Mouse (Mus musculus) intestine, embryonic 15.5 days (tissue): ENCODE results near the gene Acad12. TPM values are rescaled to one million over a fixed set of nuclear protein-coding genes. Genes with fewer than 3 reads are reported as not detected.
"Not testable (repeated sequence)": the region's sequence is repeated elsewhere in the genome, so short reads cannot be mapped to it uniquely, and the experiment has no call there.

Source experiments
- ATAC-seq: fragments of 200-750 bp; cut with Nextera tagmentation; 2 replicates; pipeline ENCODE4 v1.8.0; 2017; ENCODE audit warnings: moderate TSS enrichment, moderate library complexity
- H3K27ac ChIP-seq: fragments of 300-500 bp; sonication (generic); 2 replicates; pipeline ENCODE4 v1.5.1; 2015; ENCODE audit warnings: mild to moderate bottlenecking, inconsistent platforms
- H3K27me3 ChIP-seq: fragments of 300-500 bp; sonication (generic); replicated peaks from 2 replicates; pipeline ENCODE4 v1.6.1; 2015; ENCODE audit warnings: inconsistent platforms
- H3K36me3 ChIP-seq: fragments of 300-500 bp; sonication (generic); 2 replicates; pipeline ENCODE4 v1.6.1; 2015; ENCODE audit warnings: inconsistent platforms
- H3K4me1 ChIP-seq: fragments of 300-500 bp; sonication (generic); replicated peaks from 2 replicates; pipeline ENCODE4 v1.6.1; 2015; ENCODE audit warnings: inconsistent platforms
- H3K4me2 ChIP-seq: fragments of 300-500 bp; sonication (generic); replicated peaks from 2 replicates; pipeline ENCODE4 v1.6.1; 2015; ENCODE audit warnings: mild to moderate bottlenecking, inconsistent platforms
- H3K4me3 ChIP-seq: fragments of 300-500 bp; sonication (generic); replicated peaks from 2 replicates; pipeline ENCODE4 v1.5.1; 2015; ENCODE audit warnings: inconsistent platforms
- H3K9ac ChIP-seq: fragments of 300-500 bp; sonication (generic); 2 replicates; pipeline ENCODE4 v1.6.1; 2015; ENCODE audit warnings: inconsistent platforms
- H3K9me3 ChIP-seq: fragments of 300-500 bp; sonication (generic); 2 replicates; pipeline ENCODE4 v1.6.1; 2016; ENCODE audit warnings: inconsistent platforms
- WGBS: fragments of 180-500 bp; shearing (Covaris S2); methylation state at CpG from one replicate; pipeline ENCODE4 v1.1.7; 2015; 5-methylcytosine and 5-hydroxymethylcytosine counted together
- polyA plus RNA-seq: library from polyadenylated mRNA; unstranded; fragments of >200 nt; fragmentation: Nextera tagmentation; extraction: Ambion mirVana; gene quantifications from 2 replicates; pipeline ENCODE4 v1.2.1, GENCODE M21; 2015

Acad12 gene
- 2.9 and 3.1 TPM in 2 replicates for polyA plus RNA-seq

DNA sequence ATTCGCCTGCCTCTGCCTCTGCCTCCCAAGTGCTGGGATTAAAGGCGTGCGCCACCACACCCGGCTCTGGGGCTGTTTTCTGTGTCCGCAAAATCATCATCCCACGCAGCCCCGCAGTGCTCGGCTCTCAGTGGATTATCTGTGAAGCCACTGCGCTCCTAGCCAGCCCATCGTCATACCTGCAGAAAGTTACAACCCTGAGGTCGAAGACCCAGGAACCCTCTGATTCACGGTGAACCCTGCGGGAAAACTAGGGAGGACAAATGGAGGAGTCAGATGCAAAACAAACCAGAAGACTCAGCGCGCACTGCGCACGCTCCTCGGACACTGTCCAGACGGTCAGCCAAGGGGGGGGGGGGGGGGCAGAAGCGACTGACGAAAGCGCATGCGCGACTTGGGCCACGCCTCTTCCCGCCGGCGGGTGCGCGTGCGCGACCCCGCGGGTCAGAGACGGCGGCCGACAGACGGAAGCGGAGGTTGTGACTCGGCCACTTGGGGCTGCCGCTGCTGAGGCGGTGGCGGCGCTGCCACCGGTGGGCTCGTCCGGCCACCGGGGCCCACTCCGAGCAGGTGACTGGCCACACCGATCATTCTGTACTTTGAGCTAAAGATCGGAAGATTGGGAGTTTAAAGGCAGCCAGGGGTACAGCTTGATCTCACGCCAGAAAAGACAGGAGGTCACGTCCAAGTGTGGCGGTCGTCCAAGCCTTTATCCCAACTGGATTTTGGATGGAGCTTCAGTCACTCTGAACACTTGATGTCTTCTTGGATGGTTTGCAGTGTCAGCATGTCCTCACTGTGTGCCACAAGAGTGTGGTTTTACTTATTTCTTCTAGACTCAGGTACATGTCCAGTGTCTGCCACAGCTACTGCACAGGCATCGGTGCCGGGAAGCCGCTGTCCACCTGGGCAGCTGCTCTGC is at the start of gene Acad12:
Acad12 (minus strand) TSS at position 347 of the 922 bp plus-strand sequence.
- H3K4me3 ChIP-seq: peak within 1 kb of the TSS; percentile 73
- H3K27me3 ChIP-seq: no peaks in the 10 kb centered on the region
- peak within 1 kb of the TSS; percentile 77 for H3K4me2 ChIP-seq
- ATAC-seq: peak; percentile 89
- peaks cover 3% of the 10 kb centered on the region for H3K4me1 ChIP-seq
- no peaks in the 10 kb centered on the region for H3K36me3 ChIP-seq
- peak within 1 kb of the TSS; percentile 80 for H3K27ac ChIP-seq
- H3K9me3 ChIP-seq: no peaks in the 10 kb centered on the region
- H3K9ac ChIP-seq: peak within 1 kb of the TSS; percentile 82
- under 1% methylated on average over 58 of the region's 58 CpGs for WGBS

DNA sequence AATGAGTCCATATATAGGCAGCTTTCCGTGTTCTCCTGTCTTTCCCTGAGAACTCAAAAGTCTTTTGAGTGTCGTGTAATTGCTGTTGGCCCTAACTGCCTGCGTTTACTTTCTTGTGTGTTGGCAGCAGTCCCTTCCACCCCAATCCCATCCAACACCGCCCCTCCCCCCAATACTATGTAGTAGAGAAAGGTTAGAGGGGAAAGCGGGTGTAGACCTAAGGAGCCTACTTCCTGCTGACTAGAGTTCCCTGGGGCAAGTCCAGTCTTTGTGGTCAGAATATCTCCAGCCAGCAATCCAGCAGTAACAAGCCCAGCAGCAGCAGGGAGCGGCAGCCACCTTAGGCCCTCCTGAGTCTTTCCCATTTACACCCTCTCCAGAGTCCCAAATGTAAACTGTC is 49.7 kb upstream of the Acad12 start:
- no peaks in the 10 kb centered on the region for H3K4me1 ChIP-seq
- no peaks in the 10 kb centered on the region for H3K27me3 ChIP-seq
- no peaks in the 10 kb centered on the region for H3K9me3 ChIP-seq
- WGBS: 69% methylated on average over 6 of the region's 6 CpGs
- no peak overlapping the region for H3K4me2 ChIP-seq
- no peak overlapping the region for H3K4me3 ChIP-seq
- ATAC-seq: no peak
- peaks cover 16% of the 10 kb centered on the region for H3K36me3 ChIP-seq
- no peak overlapping the region for H3K27ac ChIP-seq
- no peak overlapping the region for H3K9ac ChIP-seq

DNA sequence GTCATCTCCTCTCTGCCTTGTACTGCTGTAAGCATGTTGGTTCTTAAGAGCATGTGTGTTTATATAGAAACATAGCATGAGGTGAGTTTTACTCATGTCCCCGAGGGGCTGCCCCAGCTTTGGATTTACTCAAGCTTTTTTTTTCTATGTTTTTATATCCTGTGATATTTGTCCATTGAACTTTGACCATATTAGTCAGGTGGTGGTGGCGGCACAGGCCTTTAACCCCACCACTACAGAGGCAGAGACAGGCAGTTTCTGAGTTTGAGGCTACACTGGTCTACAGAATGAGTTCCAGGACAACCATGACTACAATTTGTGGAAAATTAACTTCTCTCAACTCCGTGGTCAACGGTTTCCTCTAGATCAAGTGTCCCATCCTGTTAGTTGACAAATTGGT is 48.3 kb upstream of the Acad12 start:
- Histone ChIP-seq H3K27ac (no peak overlapping the region), H3K4me1 (no peaks in the 10 kb centered on the region), H3K4me3 (no peak overlapping the region), H3K9me3 (no peaks in the 10 kb centered on the region), H3K4me2 (no peak overlapping the region), H3K27me3 (no peaks in the 10 kb centered on the region), H3K9ac (no peak overlapping the region), H3K36me3 (peaks cover 10% of the 10 kb centered on the region)
- no peak for ATAC-seq
- WGBS: 83% methylated on average over 4 of the region's 4 CpGs

GRCm38 (mm10) chr5:121664971-121665370 is 46.2 kb upstream of the Acad12 start:
- H3K4me3 ChIP-seq: no peak overlapping the region
- no peak overlapping the region for H3K4me2 ChIP-seq
- no peak overlapping the region for H3K9ac ChIP-seq
- H3K9me3 ChIP-seq: no peaks in the 10 kb centered on the region
- H3K4me1 ChIP-seq: peaks cover 9% of the 10 kb centered on the region
- H3K27me3 ChIP-seq: no peaks in the 10 kb centered on the region
- no peak overlapping the region for H3K27ac ChIP-seq
- no peak for ATAC-seq
- peaks cover 6% of the 10 kb centered on the region for H3K36me3 ChIP-seq
- 95% methylated on average over 9 of the region's 9 CpGs for WGBS

DNA sequence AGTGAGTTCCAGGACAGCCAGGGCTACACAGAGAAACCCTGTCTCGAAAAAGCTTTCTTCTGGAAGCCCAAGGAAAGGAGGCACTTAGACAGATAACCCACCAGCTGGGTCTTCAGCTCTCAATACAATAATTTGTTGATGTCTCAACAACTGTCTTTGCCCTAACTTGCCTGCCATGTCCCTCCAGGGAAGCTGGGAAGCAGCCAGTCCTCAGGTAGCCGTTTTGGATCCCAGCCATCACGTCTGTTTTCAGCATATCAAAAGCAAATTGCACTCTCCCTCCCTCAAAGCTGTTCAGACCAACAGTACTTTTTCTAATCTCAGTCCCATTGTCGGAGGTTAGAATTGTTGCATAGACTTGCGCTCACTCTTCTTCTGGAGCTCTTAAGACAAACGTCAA is 45.3 kb upstream of the Acad12 start:
- Histone ChIP-seq H3K36me3 (peaks cover 5% of the 10 kb centered on the region), H3K27ac (no peak overlapping the region), H3K4me3 (no peak overlapping the region), H3K4me1 (peaks cover 9% of the 10 kb centered on the region), H3K27me3 (no peaks in the 10 kb centered on the region), H3K9ac (no peak overlapping the region), H3K4me2 (no peak overlapping the region), H3K9me3 (no peaks in the 10 kb centered on the region)
- 91% methylated on average over 6 of the region's 6 CpGs for WGBS
- no peak for ATAC-seq

- no peaks in the 10 kb centered on the region for H3K9me3 ChIP-seq
- no peak overlapping the region for H3K4me3 ChIP-seq
- H3K4me2 ChIP-seq: no peak overlapping the region
- H3K36me3 ChIP-seq: peaks cover 3% of the 10 kb centered on the region
- 88% methylated on average over 8 of the region's 8 CpGs for WGBS
- H3K9ac ChIP-seq: no peak overlapping the region
- H3K4me1 ChIP-seq: peaks cover 9% of the 10 kb centered on the region
- H3K27ac ChIP-seq: no peak overlapping the region
- H3K27me3 ChIP-seq: no peaks in the 10 kb centered on the region
- ATAC-seq: no peak
Measured at GRCm38 (mm10) chr5:121663456-121663855, 44.7 kb upstream of the Acad12 start.

GRCm38 (mm10) chr5:121661494-121661893 is 42.8 kb upstream of the Acad12 start:
- Histone ChIP-seq H3K27me3 (no peaks in the 10 kb centered on the region), H3K4me2 (peak overlapping the region; percentile 83), H3K9ac (peak overlapping the region; percentile 89), H3K27ac (no peak overlapping the region), H3K4me3 (peak overlapping the region; percentile 98), H3K36me3 (peaks cover 3% of the 10 kb centered on the region), H3K9me3 (no peaks in the 10 kb centered on the region), H3K4me1 (peaks cover 9% of the 10 kb centered on the region)
- ATAC-seq: no peak
- 84% methylated on average over 5 of the region's 5 CpGs for WGBS

DNA sequence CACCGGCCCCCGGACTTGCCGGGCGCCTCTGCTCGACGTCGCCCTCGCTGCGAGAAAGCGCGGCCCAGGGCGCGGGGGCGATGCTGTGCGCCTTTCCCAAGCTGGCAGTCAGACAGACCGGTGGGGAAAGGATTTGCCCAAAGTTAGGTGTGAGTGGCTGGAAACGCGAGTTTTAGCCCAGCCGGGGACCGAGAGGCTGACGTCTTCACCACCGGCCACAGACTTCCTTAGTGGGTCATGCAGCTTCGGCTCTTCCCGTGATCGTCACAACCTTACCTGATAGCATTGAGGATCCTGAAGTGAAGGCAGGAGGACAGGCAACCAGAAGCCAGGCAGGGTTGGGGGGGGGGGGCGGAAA is 42.1 kb upstream of the Acad12 start:
- Histone ChIP-seq H3K27me3 (no peaks in the 10 kb centered on the region), H3K36me3 (peaks cover 3% of the 10 kb centered on the region), H3K9ac (peak overlapping the region; percentile 89), H3K4me1 (peaks cover 9% of the 10 kb centered on the region), H3K9me3 (no peaks in the 10 kb centered on the region), H3K4me3 (peak overlapping the region; percentile 98), H3K27ac (peak overlapping the region; percentile 51; the same call in 1 of the 2 replicates), H3K4me2 (peak overlapping the region; percentile 83)
- under 1% methylated on average over 26 of the region's 26 CpGs for WGBS
- peak; percentile 32 for ATAC-seq

- Histone ChIP-seq H3K4me2 (peak within 1 kb of the TSS; percentile 83), H3K9me3 (no peaks in the 10 kb centered on the region), H3K4me3 (peak within 1 kb of the TSS; percentile 98), H3K36me3 (peaks cover 3% of the 10 kb centered on the region), H3K4me1 (peaks cover 9% of the 10 kb centered on the region), H3K27ac (peak within 1 kb of the TSS; percentile 51; the same call in 1 of the 2 replicates), H3K9ac (peak within 1 kb of the TSS; percentile 89), H3K27me3 (no peaks in the 10 kb centered on the region)
- WGBS: under 1% methylated on average over 84 of the region's 85 CpGs
- peak; percentile 96 for ATAC-seq
Measured at GRCm38 (mm10) chr5:121660059-121660896, 41.5 kb upstream of the Acad12 start, which contains the start of the genes Acad10 and Brap. TSS of gene Acad10 (minus strand) at chr5:121660514. TSS of gene Brap (plus strand) at chr5:121660563.

GRCm38 (mm10) chr5:121657656-121658055 is 38.9 kb upstream of the Acad12 start:
- not testable (repeated sequence) for H3K4me1 ChIP-seq, H3K4me2 ChIP-seq, H3K36me3 ChIP-seq, H3K27me3 ChIP-seq, H3K27ac ChIP-seq, H3K9me3 ChIP-seq, ATAC-seq, H3K4me3 ChIP-seq, H3K9ac ChIP-seq
- WGBS: 86% methylated on average over 6 of the region's 6 CpGs

DNA sequence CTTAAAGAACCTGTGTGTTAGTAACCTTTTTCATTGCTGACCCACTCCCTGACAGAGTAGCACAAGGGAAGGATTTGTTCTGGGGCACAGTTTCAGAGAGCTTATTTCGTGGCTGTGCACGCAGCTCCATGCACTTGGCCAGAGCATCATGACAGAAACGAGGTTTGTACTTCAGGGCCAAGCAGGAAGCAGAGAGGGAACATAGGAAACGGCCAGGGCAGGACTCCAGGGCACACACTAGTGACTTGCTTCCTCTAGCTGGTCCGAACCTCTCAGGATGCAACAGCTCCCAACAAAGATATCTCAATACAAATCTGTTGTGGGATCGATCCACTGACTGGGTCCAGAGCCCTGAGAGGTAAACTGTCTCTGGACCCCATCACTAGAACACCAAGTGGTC is 38.1 kb upstream of the Acad12 start:
- H3K4me3 ChIP-seq, H3K27ac ChIP-seq: not testable (repeated sequence)
- 76% methylated on average over 6 of the region's 6 CpGs for WGBS

DNA sequence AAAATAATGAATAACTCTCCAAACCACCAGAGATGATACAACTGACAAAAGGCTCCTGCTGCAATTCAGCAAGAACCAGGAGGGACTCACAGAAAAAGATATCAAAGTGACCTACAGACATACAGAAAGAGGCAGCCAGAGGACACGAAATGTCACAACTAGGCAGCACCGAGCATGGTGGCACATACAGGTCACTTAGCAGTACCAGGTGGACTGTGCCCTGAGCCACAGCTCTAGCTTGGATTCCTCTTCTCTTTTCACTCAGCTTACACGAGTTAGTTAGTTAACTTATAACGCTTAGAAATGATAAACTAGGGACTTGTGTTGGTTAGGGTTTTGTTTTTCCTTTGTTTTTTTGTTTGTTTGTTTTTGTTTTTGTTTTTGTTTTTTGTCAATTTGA is 35.8 kb upstream of the Acad12 start:
- Histone ChIP-seq H3K27me3 (no peaks in the 10 kb centered on the region), H3K4me1 (no peaks in the 10 kb centered on the region), H3K9me3 (no peaks in the 10 kb centered on the region), H3K9ac (no peak overlapping the region), H3K4me3 (no peak overlapping the region), H3K27ac (no peak overlapping the region), H3K36me3 (no peaks in the 10 kb centered on the region), H3K4me2 (no peak overlapping the region)
- no peak for ATAC-seq
- 77% methylated on average over 4 of the region's 4 CpGs for whole genome bisulfite sequencing

More for the DNA sequence above, 38.1 kb upstream of the Acad12 start:
- not testable (repeated sequence) for H3K36me3 ChIP-seq, ATAC-seq, H3K27me3 ChIP-seq, H3K9ac ChIP-seq, H3K4me2 ChIP-seq, H3K9me3 ChIP-seq, H3K4me1 ChIP-seq
